Mouse (Mus musculus) liver, embryonic 14.5 days (tissue): Measurements from ENCODE around the gene Vav3. TPM values are rescaled to one million over a fixed set of nuclear protein-coding genes. Genes with fewer than 3 reads are reported as not detected.

Source experiments
- ATAC-seq: fragments of 200-750 bp; cut with Nextera tagmentation; 2 replicates; pipeline ENCODE4 v1.8.0; 2017; ENCODE audit warnings: moderate number of reproducible peaks, mild to moderate bottlenecking, moderate library complexity; ENCODE audit not compliant: insufficient read depth
- DNase-seq, 3 experiments: peaks; one replicate each; pipeline ENCODE4 v3.0.0-alpha.2; 2012 to 2013; ENCODE audit warnings: low read depth in 3 of 3, low spot score in 3 of 3
- H3K27ac ChIP-seq: fragments of 300-500 bp; sonication (generic); 2 replicates; pipeline ENCODE4 v1.5.1; 2014; ENCODE audit warnings: moderate library complexity, mild to moderate bottlenecking, control low read depth, inconsistent platforms
- H3K27me3 ChIP-seq: fragments of 300-500 bp; sonication (generic); 2 replicates; pipeline ENCODE4 v1.6.1; 2014; ENCODE audit warnings: mild to moderate bottlenecking, low read length, moderate library complexity; ENCODE audit not compliant: control insufficient read depth, insufficient read depth
- H3K36me3 ChIP-seq: fragments of 300-500 bp; sonication (generic); replicated peaks from 2 replicates; pipeline ENCODE4 v1.6.1; 2014; ENCODE audit warnings: low read depth; ENCODE audit not compliant: control insufficient read depth, insufficient read depth
- H3K4me1 ChIP-seq, 2 experiments: fragments of 200-500 bp in 1 of 2; fragments of 300-500 bp in 1 of 2; sonication (generic) in 1 of 2; replicated peaks; 2 replicates each; pipeline ENCODE4 v1.6.1; 2012 to 2014; ENCODE audit warnings: antibody characterized with exemption in 1 of 2, inconsistent platforms in 1 of 2, low read length in 1 of 2; ENCODE audit not compliant: control insufficient read depth in 2 of 2, insufficient read depth in 2 of 2
- H3K4me2 ChIP-seq: fragments of 300-500 bp; sonication (generic); 2 replicates; pipeline ENCODE4 v1.6.1; 2014; ENCODE audit warnings: low read depth, mild to moderate bottlenecking, control low read depth, moderate library complexity
- H3K4me3 ChIP-seq, 2 experiments: fragments of 200-500 bp in 1 of 2; fragments of 300-500 bp in 1 of 2; sonication (generic) in 1 of 2; 2 replicates each; pipeline ENCODE4 v1.5.1; 2012 to 2014; ENCODE audit warnings: low read depth in 2 of 2, low read length in 2 of 2, mild to moderate bottlenecking in 2 of 2, control low read depth in 1 of 2, inconsistent platforms in 1 of 2, moderate library complexity in 1 of 2; ENCODE audit not compliant: insufficient read depth in 1 of 2
- H3K9ac ChIP-seq: fragments of 300-500 bp; sonication (generic); replicated peaks from 2 replicates; pipeline ENCODE4 v1.6.1; 2014; ENCODE audit warnings: mild to moderate bottlenecking, control low read depth, moderate library complexity
- H3K9me3 ChIP-seq: fragments of 300-500 bp; sonication (generic); 2 replicates; pipeline ENCODE4 v1.6.1; 2016; ENCODE audit warnings: low read length, mixed read lengths; ENCODE audit not compliant: control insufficient read depth
- CTCF ChIP-seq: IDR thresholded peaks from 2 replicates; pipeline ENCODE4 v1.5.1; 2016; ENCODE audit warnings: antibody characterized with exemption, low read depth, control low read depth
- EP300 ChIP-seq: IDR thresholded peaks from 2 replicates; pipeline ENCODE4 v1.6.1; 2016; ENCODE audit warnings: antibody characterized with exemption, low read depth
- WGBS: fragments of 180-500 bp; shearing (Covaris S2); extraction: QIAGEN DNeasy Blood & Tissue Kit; methylation state at CpG from one replicate; pipeline ENCODE4 v1.1.7; 2014; ENCODE audit not compliant: insufficient replicate concordance; 5-methylcytosine and 5-hydroxymethylcytosine counted together
- polyA plus RNA-seq, 2 experiments: library from polyadenylated mRNA; depleted of rRNA in 1 of 2; stranded (reverse) in 1 of 2; unstranded in 1 of 2; fragments of >200 nt; fragmentation: Nextera tagmentation in 1 of 2; extraction: Ambion mirVana in 1 of 2; gene quantifications; 2 replicates each; pipeline versions ENCODE4 v1.2.1 to v1.2.3; 2012 to 2014

Gene Vav3
- polyA plus RNA-seq, 2 experiments: 1.2 to 2.8 TPM

DNA sequence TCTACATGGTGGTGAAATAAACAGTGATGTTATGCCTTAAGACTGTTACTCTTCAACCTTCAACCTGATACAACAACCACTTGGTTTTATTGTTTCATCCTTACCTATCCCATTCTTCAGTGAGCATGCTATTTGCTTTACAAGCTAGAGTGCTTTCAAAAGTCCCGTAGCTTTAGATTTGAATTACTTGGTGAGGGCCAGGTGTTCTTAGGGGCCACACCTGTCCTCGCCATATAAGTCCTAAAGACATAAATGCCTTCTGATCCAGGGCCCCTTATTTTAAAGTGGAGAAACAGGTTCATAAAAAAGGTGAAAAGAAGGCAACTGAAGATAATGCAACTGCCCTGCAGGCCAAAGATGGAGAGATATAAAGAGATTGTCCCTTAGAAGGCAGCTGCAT lies 224.0 kb downstream of the Vav3 start:
- Histone ChIP-seq H3K27me3 (no peaks in the 10 kb centered on the region), H3K4me2 (no peak overlapping the region), H3K27ac (no peak overlapping the region), H3K9me3 (no peaks in the 10 kb centered on the region), H3K36me3 (no peaks in the 10 kb centered on the region), H3K4me1 (no peaks in the 10 kb centered on the region), H3K9ac (no peak overlapping the region), H3K4me3 (no peak overlapping the region)
- DNase-seq (no peak), ATAC-seq (no peak)
- TF ChIP-seq CTCF (no peak), EP300 (no peak)
- WGBS: 50% methylated on average over 2 of the region's 2 CpGs

DNA sequence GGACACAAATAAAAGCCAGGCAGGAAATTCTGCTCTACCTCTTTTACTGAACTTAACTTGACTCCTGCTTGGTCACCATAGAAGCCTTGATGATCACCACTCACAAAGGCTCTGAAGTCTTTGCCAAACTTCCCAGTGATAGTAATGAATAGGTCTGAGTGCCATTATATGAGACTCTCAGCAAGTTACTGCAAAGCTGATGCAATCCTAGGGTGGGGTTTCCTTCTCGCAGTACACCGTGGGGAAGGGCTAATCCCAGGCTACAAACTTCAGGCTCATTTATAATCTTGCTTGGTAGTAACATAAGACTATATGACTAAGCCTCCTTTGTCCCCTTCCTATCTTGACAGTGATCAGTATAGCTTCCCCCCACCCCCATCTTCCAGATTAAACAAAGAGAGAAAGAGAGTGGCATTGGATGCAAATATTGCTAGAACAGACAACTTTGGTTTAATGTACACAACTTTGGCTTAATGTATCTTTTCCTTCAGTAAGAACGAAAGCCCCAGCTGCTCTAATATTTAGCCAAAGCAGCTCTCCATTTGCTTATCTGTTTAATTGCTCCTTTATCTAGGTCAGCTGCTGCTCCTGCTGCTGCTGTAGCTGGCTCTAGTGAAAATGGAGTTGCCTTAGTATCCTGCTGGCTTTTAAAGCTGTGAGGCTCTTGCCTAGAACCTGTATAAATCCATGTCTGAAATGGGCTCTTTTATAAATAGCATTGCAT lies 228.3 kb downstream of the Vav3 start:
- DNase-seq (no peak), ATAC-seq (no peak)
- no peak overlapping the region for H3K27ac ChIP-seq
- no peaks in the 10 kb centered on the region for H3K9me3 ChIP-seq
- H3K4me3 ChIP-seq: no peak overlapping the region
- no peak for TF ChIP-seq EP300
- no peak for TF ChIP-seq CTCF
- H3K4me1 ChIP-seq: no peaks in the 10 kb centered on the region
- no peaks in the 10 kb centered on the region for H3K27me3 ChIP-seq
- H3K4me2 ChIP-seq: no peak overlapping the region
- WGBS: 28% methylated on average over 3 of the region's 3 CpGs
- H3K9ac ChIP-seq: no peak overlapping the region
- no peaks in the 10 kb centered on the region for H3K36me3 ChIP-seq

DNA sequence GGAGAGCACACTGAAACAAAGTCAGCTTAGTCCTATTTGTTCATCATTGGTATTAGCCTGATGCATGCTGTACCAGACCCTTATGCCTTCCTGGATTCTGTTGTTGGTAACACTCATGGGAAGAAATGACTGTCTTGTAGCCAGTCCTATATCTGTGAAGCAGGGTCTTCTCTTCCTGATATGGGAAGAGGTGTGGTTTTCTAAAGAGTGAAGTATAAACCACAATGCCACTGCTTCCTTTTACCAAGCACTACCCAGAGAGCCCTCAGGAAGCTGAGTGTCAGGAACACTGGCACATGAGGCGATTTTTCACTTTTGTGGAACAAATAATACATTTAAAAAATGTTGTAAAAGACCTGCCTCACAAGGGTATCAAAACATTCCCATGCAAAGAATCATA lies 231.0 kb downstream of the Vav3 start:
- no peak for DNase-seq
- Histone ChIP-seq H3K4me3 (no peak overlapping the region), H3K9ac (no peak overlapping the region), H3K9me3 (no peaks in the 10 kb centered on the region), H3K4me2 (no peak overlapping the region), H3K27ac (no peak overlapping the region), H3K4me1 (no peaks in the 10 kb centered on the region), H3K27me3 (no peaks in the 10 kb centered on the region), H3K36me3 (no peaks in the 10 kb centered on the region)
- no peak for ATAC-seq
- 4% methylated on average over 1 of the region's 1 CpGs for WGBS
- TF ChIP-seq CTCF (no peak), EP300 (no peak)

DNA sequence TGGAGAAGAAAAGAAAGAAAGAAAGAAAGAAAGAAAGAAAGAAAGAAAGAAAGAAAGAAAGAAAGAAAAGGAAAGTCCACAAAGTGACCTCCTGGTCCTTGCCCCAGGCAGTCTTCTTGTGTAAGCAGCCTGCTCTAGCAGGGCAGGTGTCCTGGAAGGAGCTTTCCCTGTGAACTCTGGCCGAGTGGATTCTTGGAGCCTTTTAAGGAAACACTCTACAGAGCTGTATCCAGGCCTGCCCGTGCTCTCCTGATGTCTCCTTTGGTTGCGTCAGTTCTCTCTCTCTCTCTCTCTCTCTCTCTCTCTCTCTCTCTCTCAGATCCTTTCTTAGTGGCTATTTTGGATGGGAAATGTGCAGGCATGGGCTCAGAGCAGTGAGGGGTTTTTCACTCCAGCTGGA lies 232.4 kb downstream of the Vav3 start:
- Histone ChIP-seq H3K27ac (no peak overlapping the region), H3K4me1 (no peaks in the 10 kb centered on the region), H3K4me3 (no peak overlapping the region), H3K9ac (no peak overlapping the region), H3K4me2 (no peak overlapping the region), H3K36me3 (no peaks in the 10 kb centered on the region), H3K9me3 (no peaks in the 10 kb centered on the region), H3K27me3 (no peaks in the 10 kb centered on the region)
- TF ChIP-seq CTCF: no peak
- no peak for TF ChIP-seq EP300
- WGBS: 64% methylated on average over 3 of the region's 3 CpGs
- ATAC-seq (no peak), DNase-seq (no peak)

DNA sequence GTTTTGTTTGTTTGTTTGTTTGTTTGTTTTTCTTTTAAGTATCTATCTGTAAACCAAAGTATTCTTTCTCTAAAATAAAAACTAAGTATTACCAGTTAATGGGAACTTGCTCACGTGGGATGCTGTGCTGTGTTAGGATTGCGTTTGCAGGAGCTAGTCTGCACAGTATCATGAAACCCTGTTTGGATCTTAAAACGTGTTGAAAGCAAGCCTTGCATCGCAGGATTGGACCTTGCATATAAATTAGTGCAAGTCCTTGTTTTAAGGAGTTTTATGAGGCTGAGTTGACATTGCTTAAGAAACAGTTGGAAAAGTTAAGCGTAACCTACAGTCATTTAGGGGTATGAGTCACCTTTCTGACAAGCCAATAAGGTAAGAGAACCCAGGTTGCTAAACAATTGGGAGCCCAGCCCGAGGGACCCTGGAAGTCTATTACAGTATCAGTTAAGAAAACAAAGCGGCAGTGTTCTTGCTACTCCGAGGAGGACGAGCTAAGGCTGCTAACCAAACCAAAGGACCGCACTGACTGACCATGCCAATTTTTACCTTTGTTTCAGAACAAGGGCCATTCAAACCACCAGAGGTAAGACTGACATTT lies 233.2 kb downstream of the Vav3 start:
- no peaks in the 10 kb centered on the region for H3K27me3 ChIP-seq
- no peak overlapping the region for H3K27ac ChIP-seq
- H3K9ac ChIP-seq: no peak overlapping the region
- H3K4me3 ChIP-seq: no peak overlapping the region
- DNase-seq: no peak
- ATAC-seq: no peak
- TF ChIP-seq EP300 (no peak), CTCF (no peak)
- H3K9me3 ChIP-seq: no peaks in the 10 kb centered on the region
- no peaks in the 10 kb centered on the region for H3K4me1 ChIP-seq
- WGBS: 55% methylated on average over 10 of the region's 10 CpGs
- H3K4me2 ChIP-seq: no peak overlapping the region
- H3K36me3 ChIP-seq: no peaks in the 10 kb centered on the region
